Mouse (Mus musculus) megakaryocyte, embryonic 14.5 days (primary cell): ENCODE measurements at regions not wholly inside any gene's neighbourhood (a gene's known extent, or its start where the extent isn't known, plus 50 kb on each side); places are given as distances from the start of the nearest gene placed in this dataset.

ENCODE experiments used
- H3K27me3 ChIP-seq: replicated peaks from 2 replicates; pipeline ENCODE3; 2012; ENCODE audit warnings: inconsistent platforms
- H3K36me3 ChIP-seq: replicated peaks from 2 replicates; pipeline ENCODE3; 2012; ENCODE audit warnings: low read length, inconsistent platforms, mixed read lengths
- H3K4me1 ChIP-seq: 2 replicates; pipeline ENCODE4 v1.6.1; 2012; ENCODE audit warnings: inconsistent platforms
- H3K4me3 ChIP-seq: replicated peaks from 2 replicates; pipeline ENCODE3; 2012; ENCODE audit warnings: moderate library complexity, mild to moderate bottlenecking, inconsistent platforms
- H3K9me3 ChIP-seq: 2 replicates; pipeline ENCODE4 v1.6.1; 2012; ENCODE audit warnings: inconsistent platforms
- FLI1 ChIP-seq: IDR thresholded peaks from 2 replicates; pipeline ENCODE4 v1.6.1; 2012; ENCODE audit warnings: low read length, inconsistent platforms, mixed read lengths
- GATA1 ChIP-seq: IDR thresholded peaks from 3 replicates; pipeline ENCODE4 v1.6.1; 2012; ENCODE audit warnings: mixed read lengths, low read length, inconsistent platforms, borderline replicate concordance

DNA sequence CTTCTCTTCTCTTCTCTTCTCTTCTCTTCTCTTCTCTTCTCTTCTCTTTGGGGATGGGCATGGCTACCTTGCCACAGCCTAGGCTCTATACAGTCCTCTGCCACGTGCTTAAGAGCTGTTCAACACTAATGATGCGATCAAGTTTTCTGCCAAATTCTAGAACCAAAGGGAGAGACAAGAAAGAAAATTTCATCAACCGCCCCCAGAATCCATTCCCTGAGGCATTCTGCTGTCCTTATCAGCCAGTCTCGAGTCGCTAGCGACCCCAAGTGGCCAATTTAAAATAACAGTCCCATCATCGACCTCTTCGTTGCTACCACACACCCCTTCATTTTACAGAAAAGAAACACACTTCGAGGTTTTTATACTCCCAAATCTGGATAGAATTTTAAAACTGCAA, 171.5 kb downstream of the Qdpr start:
- Histone ChIP-seq H3K4me1 (peaks cover 3% of the 10 kb centered on the region; the same call in 1 of the 2 replicates), H3K36me3 (no peaks in the 10 kb centered on the region), H3K4me3 (no peak overlapping the region), H3K9me3 (no peaks in the 10 kb centered on the region), H3K27me3 (no peaks in the 10 kb centered on the region)
- TF ChIP-seq GATA1 (no peak), FLI1 (no peak)

- no peaks in the 10 kb centered on the region for H3K9me3 ChIP-seq
- TF ChIP-seq GATA1 (no peak), FLI1 (no peak)
- H3K27me3 ChIP-seq, result no peaks in the 10 kb centered on the region
These were observed 172.0 kb downstream of the Qdpr start for GRCm38 (mm10) chr5:45278005-45278432.

DNA sequence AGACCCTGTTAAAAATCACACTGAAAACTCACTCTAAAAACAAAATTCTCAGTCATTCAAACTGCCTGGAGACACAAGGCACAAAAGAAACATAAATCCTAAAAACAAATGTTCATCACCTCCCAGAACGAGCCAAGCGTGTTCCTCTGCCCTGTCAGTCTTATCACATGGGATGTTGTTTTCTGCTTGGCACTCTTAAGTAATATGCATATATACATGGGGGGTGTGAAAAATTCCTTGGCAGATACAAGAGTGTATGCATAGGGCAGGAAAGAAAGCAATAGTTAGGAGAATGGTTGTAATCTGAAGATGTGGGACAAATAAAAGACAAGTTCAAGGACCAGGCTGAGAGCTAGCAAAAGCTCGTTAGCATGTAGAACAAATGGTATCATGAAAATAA, 179.4 kb downstream of the Qdpr start:
- Histone ChIP-seq H3K9me3 (no peaks in the 10 kb centered on the region), H3K4me3 (no peak overlapping the region), H3K36me3 (no peaks in the 10 kb centered on the region), H3K4me1 (no peaks in the 10 kb centered on the region), H3K27me3 (no peaks in the 10 kb centered on the region)
- TF ChIP-seq FLI1, result no peak

More at GRCm38 (mm10) chr5:45278005-45278432, 172.0 kb downstream of the Qdpr start:
- Histone ChIP-seq H3K4me3 (no peak overlapping the region), H3K36me3 (no peaks in the 10 kb centered on the region), H3K4me1 (peaks cover 3% of the 10 kb centered on the region; the same call in 1 of the 2 replicates)

DNA sequence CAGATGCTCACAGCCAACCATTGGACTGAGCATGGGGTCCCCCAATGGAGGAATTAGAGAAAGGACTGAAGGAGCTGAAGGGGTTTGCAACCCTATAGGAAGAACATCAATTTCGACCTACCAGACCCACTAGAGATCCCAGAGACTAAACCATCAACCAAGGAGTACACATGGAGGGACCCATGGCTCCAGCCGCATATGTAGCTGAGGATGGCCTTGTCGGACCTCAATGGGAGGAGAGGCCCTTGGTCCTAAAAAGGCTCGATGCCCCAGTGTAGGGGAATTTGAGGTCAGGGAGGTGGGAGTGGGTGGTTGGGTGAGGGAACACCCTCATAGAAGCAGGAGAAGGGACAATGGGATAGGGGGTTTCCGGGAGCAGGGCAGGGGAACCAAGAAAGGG, 180.6 kb downstream of the Qdpr start:
- H3K4me3 ChIP-seq, result no peak overlapping the region
- H3K27me3 ChIP-seq, result no peaks in the 10 kb centered on the region
- TF ChIP-seq GATA1 (no peak), FLI1 (no peak)
- H3K4me1 ChIP-seq, result no peaks in the 10 kb centered on the region
- no peaks in the 10 kb centered on the region for H3K36me3 ChIP-seq
- no peaks in the 10 kb centered on the region for H3K9me3 ChIP-seq

DNA sequence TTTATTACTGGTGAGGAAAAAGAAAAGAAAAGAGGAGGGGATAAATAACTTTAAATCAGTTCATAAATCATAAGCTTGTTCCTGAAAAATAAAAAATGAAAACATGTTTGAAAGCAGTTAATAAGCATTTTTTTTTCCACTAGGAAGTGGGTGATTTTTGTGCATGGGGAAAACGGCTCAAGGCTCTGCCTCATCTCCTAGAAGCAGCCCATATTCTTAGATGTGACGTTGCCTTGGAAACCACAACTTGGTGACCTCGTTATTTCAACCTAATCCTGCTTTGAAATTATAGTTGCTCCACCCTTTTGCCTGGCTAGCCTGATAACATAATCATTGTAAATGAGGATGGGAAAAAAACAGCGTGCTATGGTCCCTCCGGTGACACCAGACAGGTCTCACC, 183.1 kb downstream of the Qdpr start:
- Histone ChIP-seq H3K4me3 (no peak overlapping the region), H3K27me3 (no peaks in the 10 kb centered on the region), H3K9me3 (no peaks in the 10 kb centered on the region), H3K4me1 (no peaks in the 10 kb centered on the region), H3K36me3 (no peaks in the 10 kb centered on the region)
- no peak for TF ChIP-seq GATA1
- no peak for TF ChIP-seq FLI1

- TF ChIP-seq GATA1 (no peak), FLI1 (no peak)
- no peaks in the 10 kb centered on the region for H3K27me3 ChIP-seq
- no peaks in the 10 kb centered on the region for H3K9me3 ChIP-seq
These were observed 191.6 kb downstream of the Qdpr start for GRCm38 (mm10) chr5:45258486-45258885.

GRCm38 (mm10) chr5:45256256-45256999, 193.6 kb downstream of the Qdpr start:
- no peaks in the 10 kb centered on the region for H3K36me3 ChIP-seq
- no peaks in the 10 kb centered on the region for H3K9me3 ChIP-seq
- TF ChIP-seq GATA1 (no peak), FLI1 (no peak)
- no peaks in the 10 kb centered on the region for H3K4me1 ChIP-seq
- H3K27me3 ChIP-seq, result no peaks in the 10 kb centered on the region
- H3K4me3 ChIP-seq, result no peak overlapping the region

More at GRCm38 (mm10) chr5:45258486-45258885, 191.6 kb downstream of the Qdpr start:
- Histone ChIP-seq H3K4me1 (no peaks in the 10 kb centered on the region), H3K4me3 (no peak overlapping the region), H3K36me3 (no peaks in the 10 kb centered on the region)

DNA sequence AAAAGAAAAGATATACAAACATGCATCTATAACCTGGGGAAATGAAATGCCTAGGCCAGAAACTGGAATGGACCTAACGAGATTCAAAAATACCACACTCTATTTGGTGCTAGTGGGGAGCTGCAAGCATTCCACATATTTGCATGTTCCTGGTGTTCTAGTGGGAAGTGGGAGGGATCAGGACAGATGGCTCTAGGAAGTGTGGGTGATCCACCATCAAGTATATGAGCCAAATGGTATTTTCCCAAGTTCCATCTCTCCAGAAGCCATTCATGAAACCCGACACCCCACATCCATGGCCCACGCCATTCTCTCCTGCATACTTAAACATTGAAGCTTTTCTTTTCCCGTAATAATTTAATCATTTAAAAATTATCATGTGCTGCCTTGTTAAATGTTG, 218.2 kb downstream of the Qdpr start:
- TF ChIP-seq GATA1, result no peak
- TF ChIP-seq FLI1, result no peak
- no peaks in the 10 kb centered on the region for H3K36me3 ChIP-seq

GRCm38 (mm10) chr5:45230097-45230496, 219.9 kb downstream of the Qdpr start:
- TF ChIP-seq GATA1 (no peak), FLI1 (no peak)
- Histone ChIP-seq H3K27me3 (no peaks in the 10 kb centered on the region), H3K4me3 (no peak overlapping the region), H3K36me3 (no peaks in the 10 kb centered on the region), H3K9me3 (0 out of 2 replicates have a peak, but pooled peaks cover 3% of the 10 kb centered on the region), H3K4me1 (no peaks in the 10 kb centered on the region)

More for the DNA sequence above, 218.2 kb downstream of the Qdpr start:
- Histone ChIP-seq H3K4me3 (no peak overlapping the region), H3K9me3 (0 out of 2 replicates have a peak, but pooled peaks cover 3% of the 10 kb centered on the region), H3K27me3 (no peaks in the 10 kb centered on the region), H3K4me1 (no peaks in the 10 kb centered on the region)

DNA sequence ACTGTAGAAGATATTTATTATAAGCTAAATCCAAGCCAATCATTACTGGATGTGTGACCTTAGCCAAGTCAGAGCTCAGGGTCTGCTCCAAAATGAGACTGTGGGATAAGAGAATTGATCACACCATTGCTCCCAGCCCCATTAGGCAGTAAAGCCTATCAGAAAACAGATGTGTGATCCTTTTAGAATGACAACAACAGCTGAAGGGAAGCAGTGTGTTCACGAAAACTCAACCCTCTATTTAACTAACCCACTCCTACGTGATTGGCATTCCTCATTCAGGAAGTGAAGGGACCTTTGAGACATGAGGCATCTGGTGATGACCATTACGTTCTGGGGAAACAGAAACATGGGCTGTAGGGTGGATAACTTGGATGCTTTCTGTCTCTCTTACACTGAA, 220.6 kb downstream of the Qdpr start:
- no peaks in the 10 kb centered on the region for H3K27me3 ChIP-seq
- no peaks in the 10 kb centered on the region for H3K4me1 ChIP-seq
- TF ChIP-seq GATA1 (no peak), FLI1 (no peak)
- no peak overlapping the region for H3K4me3 ChIP-seq
- H3K9me3 ChIP-seq, result 0 out of 2 replicates have a peak, but pooled peaks cover 3% of the 10 kb centered on the region
- H3K36me3 ChIP-seq, result no peaks in the 10 kb centered on the region
